Mouse (Mus musculus): ENCODE data around the gene Tmpo.

DNA sequence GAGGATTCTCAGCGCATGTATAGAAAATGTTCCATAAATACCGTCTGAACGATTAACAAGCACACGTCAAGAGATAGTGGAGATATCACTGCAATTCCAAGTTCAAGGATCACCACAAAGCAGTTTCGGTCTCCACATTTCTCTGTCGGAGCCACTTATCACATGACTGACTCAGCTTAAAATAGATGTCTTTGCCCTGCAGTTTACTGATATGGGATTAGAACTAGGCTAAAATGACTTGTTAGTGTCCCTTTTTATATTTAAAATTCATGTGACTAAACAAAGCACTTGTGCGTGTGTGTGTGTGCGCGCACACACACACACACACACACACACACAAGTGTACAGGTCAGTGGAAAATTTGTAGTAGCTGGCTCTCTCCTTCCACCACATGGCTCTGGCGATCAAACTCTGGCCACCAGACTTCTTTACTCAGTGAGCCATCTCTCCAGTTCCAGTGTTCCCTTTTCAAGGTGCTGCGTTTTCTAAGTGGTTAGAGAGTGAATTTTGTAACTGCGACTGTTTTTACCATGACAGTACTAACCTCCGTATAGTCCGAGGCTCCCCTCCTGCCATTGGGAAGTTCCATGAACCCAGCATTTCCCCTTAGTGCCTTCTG is 41.9 kb downstream of the Tmpo start:
- TF ChIP-seq CTCF (IDR thresholded peaks at IDR 0.05; ENCODE audit: insufficient read depth, low read depth, low read length) (no peak), POLR2A (IDR thresholded peaks at IDR 0.05; ENCODE audit: insufficient read depth, low read depth, low read length) (no peak)
